Mouse (Mus musculus): Measurements from ENCODE around the gene Ccn6. TPM values are rescaled to one million over a fixed set of nuclear protein-coding genes. Genes with fewer than 3 reads are reported as not detected.

Ccn6 gene
- not detected for polyA plus RNA-seq (2017; shearing (Covaris generic))

GRCm38 (mm10) chr10:39163694-39164093 lies at the start of gene Ccn6:
Gene Ccn6, minus strand, starts transcription at chr10:39163794.

GRCm38 (mm10) chr10:39133462-39134310 lies 29.9 kb downstream of the Ccn6 start, which contains the start of the genes Fam229b and Tube1:
Gene Fam229b, minus strand, starts transcription at chr10:39133914.
Gene Tube1, plus strand, starts transcription at chr10:39133976.

Other genes with a start within 250 kb of the Ccn6 start
- 0.14 TPM for gene Lama4, start 198.3 kb downstream of the Ccn6 start, polyA plus RNA-seq (2017; shearing (Covaris generic))
- gene Fam229b, start 29.9 kb downstream of the Ccn6 start, polyA plus RNA-seq (2017; shearing (Covaris generic)), result 0.85 TPM
- 3.0 TPM for gene Tube1, start 29.8 kb downstream of the Ccn6 start, polyA plus RNA-seq (2017; shearing (Covaris generic))
- gene Fyn, start 205.1 kb upstream of the Ccn6 start, polyA plus RNA-seq (2017; shearing (Covaris generic)), result 571 TPM

Data from effector memory CD4-positive, alpha-beta T cell, adult 5 months (primary cell).